Mouse (Mus musculus): ENCODE data around the gene D11Wsu47e. TPM values are rescaled to one million over a fixed set of nuclear protein-coding genes. Genes with fewer than 3 reads are reported as not detected.

Gene D11Wsu47e
- polyA plus RNA-seq, 1 experiment from 2014 or later, result 23.3 TPM

DNA sequence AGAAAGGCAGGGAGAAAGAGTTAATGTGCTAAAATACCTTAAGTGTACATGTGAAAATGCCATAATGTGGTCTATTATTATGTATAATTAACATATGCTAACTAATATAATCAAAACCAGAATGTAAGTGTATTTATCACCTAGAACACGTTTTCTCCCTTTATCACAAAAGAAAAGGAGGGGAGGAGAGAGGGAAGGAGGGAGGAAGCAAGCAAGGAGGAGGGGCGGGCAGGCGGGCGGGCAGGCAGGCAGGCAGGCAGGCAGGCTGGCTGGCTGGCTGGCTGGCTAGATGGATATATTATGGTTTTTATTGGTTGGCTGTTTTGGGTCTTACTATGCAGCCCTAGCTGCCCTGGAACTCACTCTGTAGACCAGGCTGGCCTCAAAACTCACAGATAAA lies 14.5 kb upstream of the D11Wsu47e start:
- no peak for DNase-seq (ENCODE audit: low spot score, missing footprints)
- no peak overlapping the region for H3K27ac ChIP-seq (ENCODE audit: low read depth, low read length)
- 0 out of 2 replicates have a peak, but pooled peaks cover 2% of the 10 kb centered on the region for H3K4me1 ChIP-seq (ENCODE audit: control insufficient read depth, insufficient read depth, low read length)
- no peaks in the 10 kb centered on the region for H3K9me3 ChIP-seq (ENCODE audit: control insufficient read depth, low read length)
- H3K27me3 ChIP-seq (ENCODE audit: control insufficient read depth, insufficient read depth, low read length), result no peaks in the 10 kb centered on the region
- no peak overlapping the region for H3K4me2 ChIP-seq
- H3K4me3 ChIP-seq (ENCODE audit: low read depth, low read length), result no peak overlapping the region
- no peak overlapping the region for H3K9ac ChIP-seq (ENCODE audit: low read length)
- 88% methylated on average over 4 of the region's 4 CpGs for WGBS
- peaks cover 6% of the 10 kb centered on the region for H3K36me3 ChIP-seq (ENCODE audit: control insufficient read depth, insufficient read depth, low read length)
- no peak for ATAC-seq (ENCODE audit: low FRiP score)

DNA sequence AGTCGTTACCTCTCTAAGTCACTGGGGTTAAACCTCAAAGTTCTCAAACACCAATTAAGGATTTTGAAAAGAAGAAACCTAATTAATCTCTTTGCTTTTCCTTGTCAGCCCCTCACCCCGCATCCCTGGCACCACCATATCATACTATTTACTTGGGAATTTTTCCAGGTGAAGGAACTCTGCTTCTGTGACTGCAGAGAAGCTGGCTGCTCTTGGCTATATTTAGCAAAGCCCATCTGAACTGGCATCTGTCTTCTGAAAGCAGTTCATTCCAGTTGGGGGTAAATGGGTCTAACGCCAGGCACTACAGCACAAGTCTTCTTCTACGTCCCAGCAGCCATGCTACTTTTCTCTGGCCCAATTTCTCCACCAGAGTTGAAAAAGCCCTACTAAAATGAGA lies 10.6 kb upstream of the D11Wsu47e start:
- Histone ChIP-seq H3K9me3 (ENCODE audit: control insufficient read depth, low read length) (no peaks in the 10 kb centered on the region), H3K36me3 (ENCODE audit: control insufficient read depth, insufficient read depth, low read length) (peaks cover 6% of the 10 kb centered on the region), H3K9ac (ENCODE audit: low read length) (no peak overlapping the region), H3K4me1 (ENCODE audit: control insufficient read depth, insufficient read depth, low read length) (no peaks in the 10 kb centered on the region), H3K27me3 (ENCODE audit: control insufficient read depth, insufficient read depth, low read length) (no peaks in the 10 kb centered on the region), H3K4me3 (ENCODE audit: low read depth, low read length) (no peak overlapping the region), H3K27ac (ENCODE audit: low read depth, low read length) (no peak overlapping the region), H3K4me2 (no peak overlapping the region)
- ATAC-seq (ENCODE audit: low FRiP score) (no peak), DNase-seq (ENCODE audit: low spot score, missing footprints) (no peak)
- WGBS, result 97% methylated on average over 4 of the region's 4 CpGs

DNA sequence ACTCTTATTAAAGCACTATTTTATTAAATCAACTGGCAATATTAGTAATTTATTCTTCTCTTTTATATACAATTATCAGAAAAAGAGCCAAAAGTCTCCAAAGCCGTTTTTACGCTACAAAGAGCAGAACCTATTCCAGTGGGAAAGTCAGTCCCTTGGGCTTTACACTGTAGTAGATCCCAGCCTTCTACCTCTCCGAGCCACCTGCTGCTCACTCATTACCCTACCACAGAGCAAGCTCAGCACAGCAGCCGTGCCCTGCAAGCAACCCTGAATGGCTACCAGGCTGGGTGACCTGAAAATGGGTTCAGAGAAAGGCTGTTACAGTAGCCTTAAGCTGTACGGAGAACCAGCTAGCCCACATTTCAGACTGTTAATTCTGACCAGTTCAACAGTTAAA lies 9.6 kb upstream of the D11Wsu47e start:
- ATAC-seq (ENCODE audit: low FRiP score), result no peak
- H3K4me1 ChIP-seq (ENCODE audit: control insufficient read depth, insufficient read depth, low read length), result no peaks in the 10 kb centered on the region
- DNase-seq (ENCODE audit: low spot score, missing footprints), result no peak
- H3K9me3 ChIP-seq (ENCODE audit: control insufficient read depth, low read length), result no peaks in the 10 kb centered on the region
- no peak overlapping the region for H3K4me2 ChIP-seq
- no peak overlapping the region for H3K9ac ChIP-seq (ENCODE audit: low read length)
- 92% methylated on average over 5 of the region's 5 CpGs for WGBS
- no peak overlapping the region for H3K27ac ChIP-seq (ENCODE audit: low read depth, low read length)
- no peak overlapping the region for H3K4me3 ChIP-seq (ENCODE audit: low read depth, low read length)
- peaks cover 6% of the 10 kb centered on the region for H3K36me3 ChIP-seq (ENCODE audit: control insufficient read depth, insufficient read depth, low read length)
- H3K27me3 ChIP-seq (ENCODE audit: control insufficient read depth, insufficient read depth, low read length), result no peaks in the 10 kb centered on the region

DNA sequence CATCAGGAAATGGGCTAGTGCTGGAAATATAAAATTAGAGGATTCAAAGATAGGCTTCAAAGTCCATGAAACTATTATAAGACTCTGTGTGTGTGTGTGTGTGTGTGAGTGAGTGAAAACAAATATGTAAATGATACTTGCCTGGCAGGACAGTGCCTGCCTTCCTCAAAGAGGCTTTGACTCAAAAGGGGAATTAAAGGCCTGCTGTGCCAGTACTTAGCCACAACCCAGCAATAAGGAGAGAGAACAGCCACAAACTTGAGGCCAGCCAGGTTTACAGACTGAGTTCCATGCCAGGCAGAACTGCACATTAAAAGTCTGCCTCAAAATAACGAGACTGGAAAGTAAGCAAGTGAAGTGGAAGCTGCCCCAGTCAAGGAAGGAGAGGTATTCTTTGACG lies 7.4 kb upstream of the D11Wsu47e start:
- Histone ChIP-seq H3K9me3 (ENCODE audit: control insufficient read depth, low read length) (no peaks in the 10 kb centered on the region), H3K36me3 (ENCODE audit: control insufficient read depth, insufficient read depth, low read length) (peaks cover 4% of the 10 kb centered on the region), H3K27ac (ENCODE audit: low read depth, low read length) (no peak overlapping the region), H3K4me3 (ENCODE audit: low read depth, low read length) (no peak overlapping the region), H3K4me2 (no peak overlapping the region), H3K4me1 (ENCODE audit: control insufficient read depth, insufficient read depth, low read length) (no peaks in the 10 kb centered on the region), H3K27me3 (ENCODE audit: control insufficient read depth, insufficient read depth, low read length) (no peaks in the 10 kb centered on the region), H3K9ac (ENCODE audit: low read length) (no peak overlapping the region)
- 98% methylated on average over 2 of the region's 2 CpGs for WGBS
- ATAC-seq (ENCODE audit: low FRiP score) (no peak), DNase-seq (ENCODE audit: low spot score, missing footprints) (no peak)

DNA sequence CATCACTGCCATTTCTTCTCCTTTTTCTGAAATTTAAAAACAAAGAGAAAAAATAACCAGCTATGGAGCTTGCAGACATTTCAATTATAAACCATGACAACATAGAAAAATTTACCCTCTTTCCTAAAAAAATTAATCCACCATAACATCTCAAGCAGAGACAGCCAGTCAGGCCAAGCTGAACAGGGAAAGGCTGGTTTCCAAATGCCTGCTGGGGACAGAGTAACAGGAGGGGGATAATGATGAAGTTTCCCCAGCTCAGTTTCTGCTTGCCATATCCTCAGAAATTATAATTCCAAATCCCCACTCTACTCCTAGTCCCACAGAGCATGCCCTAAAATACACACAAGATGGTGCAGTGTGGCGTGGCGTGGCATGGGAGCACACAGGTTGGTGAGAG lies 6.8 kb upstream of the D11Wsu47e start:
- Histone ChIP-seq H3K9me3 (ENCODE audit: control insufficient read depth, low read length) (no peaks in the 10 kb centered on the region), H3K27me3 (ENCODE audit: control insufficient read depth, insufficient read depth, low read length) (no peaks in the 10 kb centered on the region), H3K4me3 (ENCODE audit: low read depth, low read length) (no peak overlapping the region), H3K36me3 (ENCODE audit: control insufficient read depth, insufficient read depth, low read length) (peaks cover 4% of the 10 kb centered on the region), H3K4me1 (ENCODE audit: control insufficient read depth, insufficient read depth, low read length) (peaks cover 5% of the 10 kb centered on the region), H3K27ac (ENCODE audit: low read depth, low read length) (no peak overlapping the region), H3K9ac (ENCODE audit: low read length) (no peak overlapping the region), H3K4me2 (no peak overlapping the region)
- DNase-seq (ENCODE audit: low spot score, missing footprints) (no peak), ATAC-seq (ENCODE audit: low FRiP score) (no peak)
- 93% methylated on average over 2 of the region's 2 CpGs for WGBS

DNA sequence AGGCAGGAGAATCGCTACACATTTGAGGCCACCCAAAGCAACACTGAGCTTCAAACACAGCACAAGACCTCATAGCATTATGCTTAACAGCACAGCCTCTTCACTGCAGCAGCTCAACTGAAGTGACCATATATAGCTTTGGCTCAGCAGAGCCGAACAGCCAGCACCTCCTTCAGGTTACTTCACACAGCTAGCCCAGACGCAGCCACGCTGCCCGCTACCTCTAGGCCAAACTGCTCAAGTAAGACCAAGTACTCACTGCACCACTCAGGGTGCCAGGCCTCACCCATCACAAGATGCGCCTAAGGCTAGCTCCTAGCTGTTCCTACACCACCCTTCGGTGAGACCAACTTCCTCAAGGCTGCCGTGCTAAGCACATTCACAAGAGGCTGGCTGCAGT lies 5.8 kb upstream of the D11Wsu47e start:
- DNase-seq (ENCODE audit: low spot score, missing footprints), result no peak
- Histone ChIP-seq H3K9me3 (ENCODE audit: control insufficient read depth, low read length) (no peaks in the 10 kb centered on the region), H3K4me2 (no peak overlapping the region), H3K36me3 (ENCODE audit: control insufficient read depth, insufficient read depth, low read length) (no peaks in the 10 kb centered on the region; the same call in 1 of the 2 replicates), H3K9ac (ENCODE audit: low read length) (no peak overlapping the region), H3K27ac (ENCODE audit: low read depth, low read length) (no peak overlapping the region), H3K4me3 (ENCODE audit: low read depth, low read length) (no peak overlapping the region), H3K4me1 (ENCODE audit: control insufficient read depth, insufficient read depth, low read length) (peaks cover 9% of the 10 kb centered on the region), H3K27me3 (ENCODE audit: control insufficient read depth, insufficient read depth, low read length) (no peaks in the 10 kb centered on the region)
- 86% methylated on average over 8 of the region's 8 CpGs for WGBS
- ATAC-seq (ENCODE audit: low FRiP score), result no peak

DNA sequence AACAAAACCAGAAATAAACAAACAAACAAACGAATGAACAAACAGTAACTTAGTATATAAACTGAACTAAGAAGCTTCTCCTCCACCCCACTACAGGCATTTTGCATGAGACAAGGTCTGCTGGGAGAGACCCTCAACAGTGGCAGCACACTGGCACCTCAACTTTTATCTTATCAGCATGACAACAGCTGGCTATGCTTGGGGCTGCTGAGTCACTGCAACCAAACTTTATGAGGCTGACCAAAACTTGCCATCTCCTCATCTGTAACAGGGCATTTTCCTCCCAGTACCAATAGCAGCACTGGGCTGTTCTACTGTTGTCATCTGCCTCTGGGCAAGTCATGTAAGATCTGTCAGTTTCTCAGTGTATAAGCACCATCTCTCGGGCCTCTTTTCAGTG lies 3.3 kb upstream of the D11Wsu47e start:
- Histone ChIP-seq H3K36me3 (ENCODE audit: control insufficient read depth, insufficient read depth, low read length) (no peaks in the 10 kb centered on the region), H3K9me3 (ENCODE audit: control insufficient read depth, low read length) (no peaks in the 10 kb centered on the region), H3K27me3 (ENCODE audit: control insufficient read depth, insufficient read depth, low read length) (no peaks in the 10 kb centered on the region), H3K27ac (ENCODE audit: low read depth, low read length) (no peak overlapping the region), H3K4me3 (ENCODE audit: low read depth, low read length) (no peak overlapping the region), H3K4me2 (no peak overlapping the region), H3K4me1 (ENCODE audit: control insufficient read depth, insufficient read depth, low read length) (peaks cover 19% of the 10 kb centered on the region), H3K9ac (ENCODE audit: low read length) (no peak overlapping the region)
- no peak for DNase-seq (ENCODE audit: low spot score, missing footprints)
- 81% methylated on average over 2 of the region's 2 CpGs for WGBS
- ATAC-seq (ENCODE audit: low FRiP score), result no peak

DNA sequence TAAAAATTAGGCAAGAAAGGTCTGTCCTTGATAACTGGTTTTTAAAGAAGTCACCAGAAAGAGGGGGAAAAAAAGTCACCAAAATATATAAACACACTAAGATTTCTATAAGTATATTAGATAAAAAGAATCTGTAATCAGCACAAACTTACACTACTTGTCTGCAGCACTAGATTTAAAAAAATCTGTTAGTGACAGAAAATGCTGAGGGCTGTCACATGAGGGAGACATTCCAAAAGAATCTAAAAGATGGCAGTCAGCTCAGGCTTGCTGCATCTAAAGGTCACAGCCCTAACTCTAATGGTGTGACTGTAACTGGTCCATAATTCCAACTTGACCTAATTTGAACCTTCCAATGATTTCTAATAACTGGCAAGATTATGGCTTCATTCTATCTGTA lies 2.2 kb upstream of the D11Wsu47e start:
- peak overlapping the region; percentile 12; the same call in 1 of the 2 replicates for H3K4me3 ChIP-seq (ENCODE audit: low read depth, low read length)
- H3K27me3 ChIP-seq (ENCODE audit: control insufficient read depth, insufficient read depth, low read length), result no peaks in the 10 kb centered on the region
- H3K36me3 ChIP-seq (ENCODE audit: control insufficient read depth, insufficient read depth, low read length), result no peaks in the 10 kb centered on the region
- peak overlapping the region; percentile 89 for H3K4me2 ChIP-seq
- no peaks in the 10 kb centered on the region for H3K9me3 ChIP-seq (ENCODE audit: control insufficient read depth, low read length)
- no peak overlapping the region for H3K9ac ChIP-seq (ENCODE audit: low read length)
- DNase-seq (ENCODE audit: low spot score, missing footprints) (no peak), ATAC-seq (ENCODE audit: low FRiP score) (no peak)
- H3K4me1 ChIP-seq (ENCODE audit: control insufficient read depth, insufficient read depth, low read length), result peaks cover 24% of the 10 kb centered on the region
- no peak overlapping the region for H3K27ac ChIP-seq (ENCODE audit: low read depth, low read length)

DNA sequence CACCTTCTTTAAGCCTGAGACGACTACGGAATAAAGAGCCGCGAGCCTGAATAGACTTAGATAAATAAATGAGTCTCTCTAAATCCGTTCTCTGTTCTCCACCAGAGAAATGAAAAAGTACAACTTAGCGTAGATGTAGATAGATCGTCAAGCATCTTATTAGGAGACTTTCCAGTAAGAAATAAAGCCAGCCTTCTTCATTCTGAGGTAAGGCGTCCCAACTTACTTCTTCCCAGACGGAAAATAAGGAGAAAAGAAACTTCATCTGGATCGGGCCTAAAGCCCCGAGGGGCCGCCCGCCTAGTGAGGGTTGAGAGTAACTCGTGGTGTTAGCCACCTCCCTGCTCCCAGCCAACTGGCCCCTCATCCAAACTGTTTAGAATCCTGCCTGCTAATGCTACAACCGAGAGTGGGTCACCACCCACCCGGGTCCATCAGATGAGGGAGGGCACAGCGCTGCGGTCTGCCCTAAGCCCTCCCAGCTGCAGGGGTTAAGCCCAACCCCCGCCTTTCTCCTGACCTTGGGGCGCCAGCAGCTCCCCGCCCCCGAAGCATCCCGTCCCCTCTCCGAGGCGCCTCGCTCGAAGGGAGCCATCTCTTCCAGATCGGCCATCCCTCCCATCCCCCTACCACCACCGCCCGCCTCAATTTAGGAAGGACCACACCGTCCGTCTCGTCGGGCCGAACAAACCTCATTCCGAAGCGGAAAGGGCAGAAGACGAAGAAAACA lies 1.1 kb upstream of the D11Wsu47e start:
- H3K36me3 ChIP-seq (ENCODE audit: control insufficient read depth, insufficient read depth, low read length), result no peaks in the 10 kb centered on the region; the same call in 1 of the 2 replicates
- H3K27me3 ChIP-seq (ENCODE audit: control insufficient read depth, insufficient read depth, low read length), result no peaks in the 10 kb centered on the region
- WGBS, result 2% methylated on average over 38 of the region's 38 CpGs
- peak overlapping the region; percentile 85 for H3K9ac ChIP-seq (ENCODE audit: low read length)
- peak overlapping the region; percentile 90 for H3K4me3 ChIP-seq (ENCODE audit: low read depth, low read length)
- peak; percentile 93 for DNase-seq (ENCODE audit: low spot score, missing footprints)
- H3K9me3 ChIP-seq (ENCODE audit: control insufficient read depth, low read length), result no peaks in the 10 kb centered on the region
- ATAC-seq (ENCODE audit: low FRiP score), result peak; percentile 54
- H3K4me2 ChIP-seq, result peak overlapping the region; percentile 89
- peaks cover 26% of the 10 kb centered on the region for H3K4me1 ChIP-seq (ENCODE audit: control insufficient read depth, insufficient read depth, low read length)
- peak overlapping the region; percentile 95 for H3K27ac ChIP-seq (ENCODE audit: low read depth, low read length)
